Mouse (Mus musculus) C2C12 (cell line): ENCODE results near the gene Olfr370.

Experiments used
- CEBPB ChIP-seq: IDR thresholded peaks from one replicate; pipeline ENCODE4 v1.6.1; 2011; ENCODE audit warnings: low read depth, mild to moderate bottlenecking, control low read depth, moderate library complexity
- CTCF ChIP-seq: IDR thresholded peaks from one replicate; pipeline ENCODE4 v1.5.1; 2011; ENCODE audit not compliant: control insufficient read depth, insufficient read depth, insufficient read length
- FOSL1 ChIP-seq: IDR thresholded peaks from one replicate; pipeline ENCODE4 v1.8.0; 2011; ENCODE audit warnings: mild to moderate bottlenecking, low read length; ENCODE audit not compliant: poor library complexity, insufficient read depth, severe bottlenecking
- MAX ChIP-seq: IDR thresholded peaks from one replicate; pipeline ENCODE4 v1.6.1; 2011; ENCODE audit warnings: mild to moderate bottlenecking, control low read depth
- USF1 ChIP-seq: IDR thresholded peaks from one replicate; pipeline ENCODE4 v1.6.1; 2011; ENCODE audit warnings: low read depth, mild to moderate bottlenecking, control low read depth, moderate library complexity

- TF ChIP-seq USF1: no peak
- no peak for TF ChIP-seq CTCF
- TF ChIP-seq CEBPB: no peak
- no peak for TF ChIP-seq FOSL1
- TF ChIP-seq MAX: no peak
These were observed 49.8 kb downstream of the Olfr370 start for GRCm38 (mm10) chr8:83585333-83585732.
